Mouse (Mus musculus): ENCODE results near the gene Hpf1.

Gene Hpf1

GRCm38 (mm10) chr8:60889843-60890519 lies at the start of gene Hpf1:
Gene Hpf1 (plus strand): TSS chr8:60890418.
- DNase-seq, result peak; percentile 95

DNA sequence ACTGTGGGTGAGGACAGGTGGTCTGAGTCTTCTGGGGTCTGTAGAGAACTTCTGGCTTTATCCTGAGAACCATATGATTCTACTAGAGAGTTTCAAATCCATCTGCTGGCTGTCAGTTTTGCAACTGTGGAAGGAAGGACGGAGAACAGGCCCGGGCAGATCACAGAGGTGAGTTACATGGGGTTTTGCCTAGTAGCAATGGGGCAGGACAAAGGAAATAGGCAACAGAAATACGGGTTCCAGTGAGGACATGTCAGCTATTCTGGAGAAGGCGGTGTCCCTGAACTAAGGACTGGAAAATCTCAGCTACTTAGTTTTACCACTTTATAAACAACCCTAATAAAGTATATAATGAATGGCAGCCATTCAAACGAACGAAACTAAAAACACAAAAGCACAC lies 47.8 kb upstream of the Hpf1 start:
- no peak for DNase-seq

DNA sequence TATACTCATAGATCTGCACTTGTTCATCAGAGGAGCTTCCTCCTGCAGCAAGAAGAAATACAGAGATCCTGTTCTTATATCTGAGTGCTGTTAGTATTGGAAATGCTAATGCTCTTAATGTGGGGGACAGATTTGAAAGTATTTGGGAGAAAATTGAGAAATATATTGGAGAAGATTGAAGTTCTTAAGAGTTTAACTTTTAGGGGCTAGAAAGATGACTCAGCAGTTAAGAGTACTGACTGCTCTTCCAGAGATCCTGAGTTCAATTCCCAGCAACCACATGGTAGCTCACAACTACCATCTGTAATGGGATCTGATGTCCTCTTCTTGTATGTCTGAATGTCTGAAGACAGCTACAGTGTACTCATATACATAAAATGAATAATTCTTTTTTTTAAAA lies 32.7 kb upstream of the Hpf1 start:
- DNase-seq, result no peak

- DNase-seq, result no peak
Observed at GRCm38 (mm10) chr8:60858091-60858490, 32.1 kb upstream of the Hpf1 start.

GRCm38 (mm10) chr8:60858911-60859476 lies 31.2 kb upstream of the Hpf1 start:
- no peak for DNase-seq

DNA sequence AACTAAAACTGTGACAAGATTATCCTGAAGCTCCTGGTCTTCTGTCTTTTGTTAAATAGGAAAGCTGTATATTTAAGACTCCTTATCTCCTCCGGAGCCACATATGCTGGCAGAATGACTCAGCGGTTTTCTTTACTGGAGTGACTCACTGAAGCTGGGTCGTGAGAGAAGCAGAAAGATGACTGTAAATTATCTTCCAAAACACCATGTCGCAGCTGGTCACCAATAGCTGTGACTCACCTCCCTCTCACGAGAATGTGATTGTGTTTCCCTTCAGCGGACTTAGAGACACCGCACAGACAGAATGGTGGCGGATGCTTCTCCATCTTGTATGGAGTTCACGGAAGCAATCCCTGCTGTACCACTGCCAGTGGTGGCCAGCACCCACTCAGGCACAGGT lies 30.6 kb upstream of the Hpf1 start:
- DNase-seq, result peak; percentile 59

- no peak for DNase-seq
Observed at GRCm38 (mm10) chr8:60860749-60861148, 29.5 kb upstream of the Hpf1 start.

- DNase-seq, result no peak
Observed at GRCm38 (mm10) chr8:60861783-60862182, 28.4 kb upstream of the Hpf1 start.

DNA sequence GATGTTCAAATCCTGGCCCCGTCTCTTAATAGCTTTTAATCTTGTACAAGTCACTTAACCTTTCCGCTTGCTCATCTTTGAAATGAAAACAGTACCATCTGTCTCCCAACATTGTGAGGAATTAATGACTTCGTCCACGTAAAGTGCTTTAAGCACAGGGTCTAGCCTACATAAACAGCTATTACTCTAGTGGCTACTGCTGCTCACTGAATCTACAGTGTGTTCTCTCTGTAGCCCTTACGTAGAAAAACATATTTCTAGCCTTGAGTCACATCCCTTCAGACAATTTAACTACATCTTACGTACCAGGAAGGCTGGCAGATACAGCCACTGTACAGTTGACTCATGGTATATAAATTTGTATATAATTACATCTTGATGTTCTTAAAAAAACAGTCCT lies 25.3 kb upstream of the Hpf1 start:
- DNase-seq, result no peak

DNA sequence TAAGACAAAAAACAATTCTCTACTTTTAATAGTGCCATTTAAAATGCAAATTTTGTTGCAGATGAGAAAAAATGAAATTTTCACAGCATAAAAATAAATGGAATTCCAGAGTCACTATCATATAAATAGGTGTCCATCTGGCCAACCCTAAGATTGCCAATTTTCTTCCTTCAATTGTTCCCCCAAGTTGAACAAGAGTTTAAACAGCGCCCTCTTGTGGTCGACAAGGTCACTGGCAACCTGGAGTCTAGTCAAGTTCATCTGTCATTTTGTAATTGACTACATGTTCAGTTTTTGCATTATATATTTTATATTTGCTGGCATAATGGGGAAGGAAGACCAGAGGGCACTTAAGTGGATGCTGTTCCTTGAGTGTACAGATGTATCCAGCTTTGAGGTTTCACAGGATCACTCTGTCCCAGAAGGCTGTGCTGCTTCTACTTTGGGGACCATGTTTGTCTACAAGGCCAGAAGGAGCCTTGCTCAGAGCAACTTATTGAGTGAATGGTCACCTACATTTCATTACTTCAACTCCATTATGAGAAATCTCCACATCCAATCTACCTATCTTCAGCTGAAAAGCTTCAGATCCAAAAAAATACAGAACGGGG lies 24.6 kb upstream of the Hpf1 start:
- DNase-seq, result peak; percentile 66

DNA sequence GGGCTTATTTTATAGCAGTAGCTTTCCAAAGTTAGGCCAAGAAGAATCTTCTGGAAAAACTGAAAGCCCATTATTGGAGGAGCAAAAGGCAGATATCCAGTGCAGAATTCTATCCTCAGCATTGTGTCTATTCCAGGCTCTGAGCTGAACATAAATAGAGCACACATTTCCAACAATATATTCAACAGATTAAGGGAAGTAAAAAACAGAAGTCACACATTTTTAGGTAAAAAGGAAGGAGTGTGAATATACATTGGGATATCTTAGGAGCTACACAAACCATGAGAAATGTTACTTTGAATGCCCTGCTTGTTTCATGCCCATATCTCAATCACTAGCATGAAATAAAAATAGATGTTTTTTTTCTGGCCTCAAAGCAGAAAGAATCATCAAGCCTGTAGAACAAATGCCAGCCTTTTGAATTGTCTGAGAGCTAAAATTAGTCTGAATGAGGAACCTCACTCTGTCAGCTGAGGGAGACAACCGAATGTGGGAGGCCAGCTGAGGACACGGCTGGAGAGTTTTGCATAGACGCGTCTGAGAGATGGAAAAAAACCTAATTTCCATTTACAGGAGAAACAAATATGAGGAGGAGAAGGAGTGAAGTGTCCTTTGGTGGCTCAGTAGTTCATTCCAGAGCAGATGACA lies 22.6 kb upstream of the Hpf1 start:
- DNase-seq, result peak; percentile 67

- no peak for DNase-seq
Observed at GRCm38 (mm10) chr8:60868236-60868965, 21.8 kb upstream of the Hpf1 start.

DNA sequence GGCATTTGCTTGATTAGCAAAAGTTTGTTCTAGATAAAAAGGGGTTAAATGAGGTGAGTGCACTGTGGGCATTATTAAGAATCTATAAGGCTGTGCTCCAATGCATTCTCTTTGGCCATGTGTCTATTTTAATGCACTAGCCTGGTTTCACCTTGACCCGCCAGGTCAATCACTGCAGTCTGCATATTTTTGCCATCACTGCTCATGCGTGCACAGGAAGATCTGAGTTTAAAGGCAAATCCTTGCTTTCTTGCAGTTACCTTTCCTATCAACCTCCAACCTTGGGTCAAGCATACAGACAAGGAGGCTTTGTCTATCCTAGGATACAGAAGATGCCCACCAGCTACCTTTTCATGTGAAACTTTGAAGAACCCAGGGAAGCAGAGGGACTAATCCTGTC lies 20.5 kb upstream of the Hpf1 start:
- no peak for DNase-seq

DNA sequence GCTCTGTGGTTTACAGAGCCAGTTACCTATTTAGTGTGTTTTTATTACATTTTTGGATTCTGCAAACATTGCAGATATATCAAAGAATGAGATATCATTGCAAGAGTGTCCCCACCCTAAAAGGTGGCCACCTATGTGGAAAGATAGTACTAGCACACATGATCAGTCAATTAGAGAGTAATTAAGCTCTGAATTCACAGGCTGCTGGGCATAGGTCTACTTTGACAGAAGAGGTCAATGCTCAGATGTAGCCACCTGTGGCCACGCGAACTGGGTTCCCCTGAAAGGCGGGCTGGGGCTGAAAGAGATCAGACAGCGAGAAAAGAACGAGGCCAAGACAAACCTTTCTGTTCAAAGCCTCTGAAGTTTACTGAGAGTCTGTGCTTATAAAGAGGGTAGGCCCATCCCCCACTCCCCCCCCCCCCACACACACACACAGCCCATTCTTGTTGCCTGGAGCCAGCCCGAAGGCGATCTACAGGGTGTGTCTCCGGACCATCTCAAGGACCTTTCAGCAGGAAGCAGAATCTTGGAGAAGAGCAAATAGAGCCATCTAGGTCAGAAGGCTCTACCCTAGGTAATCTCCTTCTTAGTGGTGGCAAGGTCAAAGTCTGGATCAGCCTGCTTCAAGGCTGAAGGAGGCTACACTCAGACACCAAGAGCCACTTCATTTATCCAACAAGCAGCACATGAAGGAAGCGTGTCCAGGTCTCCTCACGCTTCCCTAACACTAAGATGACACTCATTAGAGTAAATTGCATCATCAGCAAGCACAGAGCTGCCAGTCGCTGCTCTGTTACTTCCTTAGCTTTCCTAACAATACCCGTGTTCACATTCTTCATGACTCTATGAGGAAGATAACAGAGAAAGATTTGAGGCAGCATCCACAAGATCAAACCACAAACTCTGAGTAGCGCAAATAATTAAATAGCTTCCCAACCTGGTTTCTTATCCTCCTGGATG lies 19.7 kb upstream of the Hpf1 start:
- DNase-seq, result no peak

DNA sequence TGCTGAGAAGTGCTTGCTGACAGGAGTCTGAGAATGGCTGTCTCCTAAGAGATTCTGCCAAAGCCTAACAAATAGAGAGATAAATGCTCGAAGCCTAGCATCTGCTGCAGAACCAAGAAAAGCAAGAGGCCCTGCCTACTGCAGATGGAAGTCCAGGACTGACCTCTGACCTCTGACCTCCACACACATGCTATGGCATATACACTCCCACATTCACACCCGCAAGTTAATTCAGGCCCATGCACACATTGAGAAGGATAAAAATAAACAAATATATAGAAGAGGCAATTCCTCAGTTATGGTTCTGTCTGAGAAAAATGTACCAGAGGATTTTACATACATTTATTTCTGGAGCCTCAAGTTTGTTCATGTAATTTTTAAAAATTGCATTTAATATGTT lies 11.6 kb upstream of the Hpf1 start:
- no peak for DNase-seq

DNA sequence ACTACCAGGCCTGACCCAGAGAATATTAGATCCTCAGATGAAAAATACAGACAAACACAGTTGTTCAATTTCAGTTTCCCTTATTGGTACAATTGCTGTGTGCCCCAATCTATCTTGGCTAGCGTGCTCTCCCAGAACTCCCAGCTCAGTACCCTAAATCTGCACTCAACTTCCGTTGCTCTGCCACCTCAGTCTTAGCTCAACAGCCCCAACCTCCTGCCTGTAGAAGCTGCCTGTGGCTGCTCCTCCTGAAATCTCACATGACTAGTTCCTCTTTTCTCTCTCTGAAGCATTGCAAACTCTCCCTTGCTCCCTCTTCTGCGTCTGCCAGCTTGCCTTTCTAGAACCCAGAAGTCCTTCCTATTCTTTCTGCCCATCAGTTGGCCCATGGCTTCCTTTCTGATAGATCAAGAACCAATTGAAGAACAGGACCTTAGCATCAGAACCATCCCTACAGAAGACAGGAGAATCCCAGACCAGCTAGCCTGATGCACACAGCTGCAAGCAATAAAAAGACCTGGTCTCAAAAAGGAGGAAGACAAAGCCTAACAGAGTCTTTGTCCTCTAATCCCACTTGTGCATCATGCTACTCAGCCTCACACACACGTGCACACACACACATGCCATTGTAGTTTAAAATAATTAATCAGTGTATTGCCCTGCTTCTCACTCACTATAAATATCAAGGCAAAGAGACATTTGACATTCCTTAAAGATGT lies 6.6 kb upstream of the Hpf1 start:
- no peak for DNase-seq

DNA sequence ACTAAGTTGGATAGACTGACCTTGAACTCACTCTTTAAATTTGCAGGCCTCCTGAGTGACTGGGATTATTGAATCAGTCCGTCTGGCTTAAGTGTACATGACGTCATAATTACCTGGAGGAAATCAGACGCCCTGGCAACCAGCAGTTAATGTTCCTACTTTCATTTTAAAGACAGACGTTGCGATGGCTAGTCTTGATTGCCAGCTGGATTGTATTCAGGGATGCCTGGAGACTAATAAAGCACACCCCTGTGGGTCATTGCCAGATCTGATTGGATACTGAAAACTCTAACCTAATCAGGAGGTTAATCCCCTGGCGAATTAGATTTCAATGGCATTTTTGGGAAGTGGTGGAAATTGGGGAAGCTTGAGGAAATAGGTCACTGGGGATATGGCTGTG lies 3.5 kb upstream of the Hpf1 start:
- DNase-seq, result no peak

GRCm38 (mm10) chr8:60889131-60889842 lies 931 bp upstream of the Hpf1 start:
- DNase-seq, result no peak

DNA sequence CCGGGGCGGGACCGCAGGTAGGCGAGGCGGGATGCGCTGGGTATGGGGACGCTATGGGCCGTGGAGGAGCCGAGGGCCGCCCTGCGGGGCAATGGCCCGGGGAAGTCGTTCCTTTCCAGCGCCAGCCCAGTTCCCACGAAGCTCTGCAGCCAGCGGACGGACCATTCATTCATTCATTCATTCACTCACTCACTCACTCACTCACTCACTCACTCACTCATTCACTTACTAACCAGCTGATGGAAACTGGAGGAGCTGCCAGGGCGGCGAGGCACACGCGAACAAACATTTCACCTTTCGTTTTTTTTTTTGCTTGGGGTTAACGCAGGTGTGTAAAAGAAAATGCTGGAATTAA lies 279 bp downstream of the Hpf1 start:
- DNase-seq, result no peak

DNA sequence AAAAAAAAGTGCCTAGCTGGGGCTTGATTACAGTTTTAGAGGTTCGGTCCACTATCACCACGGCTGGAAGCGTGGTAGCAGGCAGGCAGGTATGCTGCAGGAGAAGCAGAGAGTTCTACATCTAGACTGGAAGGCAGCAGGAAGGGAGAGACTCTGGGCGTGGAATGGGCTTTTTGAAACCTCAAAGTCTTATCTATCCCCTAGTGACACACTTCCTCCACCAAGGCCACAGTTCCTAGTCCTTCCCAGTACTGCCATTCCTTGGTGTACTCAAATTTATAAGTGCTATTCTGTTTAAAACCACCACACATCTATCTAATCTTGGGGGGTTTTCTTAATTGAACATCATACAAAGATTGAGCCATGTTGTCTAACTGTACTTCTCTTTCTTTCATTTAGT lies 1.5 kb downstream of the Hpf1 start:
- no peak for DNase-seq

DNA sequence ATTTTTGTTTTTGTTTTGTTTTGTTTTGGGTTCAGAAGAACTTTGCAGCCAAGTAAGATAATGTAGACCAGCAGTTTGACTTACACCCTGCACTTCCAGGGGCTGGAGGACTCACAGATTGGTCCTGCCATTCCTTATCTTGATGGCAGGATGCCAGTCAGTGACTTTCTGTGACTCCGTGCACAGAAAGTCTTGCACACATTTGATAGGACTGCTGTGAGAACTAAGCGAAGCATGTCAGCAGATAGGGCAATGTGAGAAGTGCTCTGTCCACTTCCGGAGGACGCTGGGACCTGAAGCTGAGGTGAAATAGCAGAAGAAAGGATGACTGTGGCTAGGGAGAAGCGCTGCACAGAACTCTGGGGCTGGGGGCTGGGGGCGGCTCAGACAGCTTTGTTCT lies 5.7 kb downstream of the Hpf1 start:
- no peak for DNase-seq
